Mouse (Mus musculus): Measurements from ENCODE around the gene Limk1. TPM values are rescaled to one million over a fixed set of nuclear protein-coding genes. Genes with fewer than 3 reads are reported as not detected.

Limk1 gene
- total and polyA plus RNA-seq, 2 experiments from 2014 or later = 16.7 to 76.5 TPM

GRCm38 (mm10) chr5:134727001-134727639 is 38.7 kb upstream of the Limk1 start:
- H3K27ac ChIP-seq (ENCODE audit: low read depth, low read length) = no peak overlapping the region
- no peaks in the 10 kb centered on the region for H3K36me3 ChIP-seq (ENCODE audit: insufficient read depth, low read length)
- no peaks in the 10 kb centered on the region for H3K4me1 ChIP-seq (ENCODE audit: insufficient read depth, low read length)
- H3K4me3 ChIP-seq (ENCODE audit: low read depth, low read length) = no peak overlapping the region
- no peak for DNase-seq (ENCODE audit: low spot score)
- no peaks in the 10 kb centered on the region for H3K9me3 ChIP-seq (ENCODE audit: low read length)
- no peak for ATAC-seq (ENCODE audit: low FRiP score)
- no peak for TF ChIP-seq CTCF (IDR thresholded peaks at IDR 0.05)
- H3K9ac ChIP-seq (replicated peaks; ENCODE audit: low read length, poor library complexity, severe bottlenecking) = no peak overlapping the region
- WGBS = 90% methylated on average over 8 of the region's 8 CpGs
- H3K4me2 ChIP-seq (ENCODE audit: low read depth, low read length, poor library complexity, severe bottlenecking) = no peak overlapping the region
- no peaks in the 10 kb centered on the region for H3K27me3 ChIP-seq (ENCODE audit: insufficient read depth, low read length)

- DNase-seq (ENCODE audit: low spot score) = no peak
- Histone ChIP-seq H3K4me1 (ENCODE audit: insufficient read depth, low read length) (no peaks in the 10 kb centered on the region), H3K36me3 (ENCODE audit: insufficient read depth, low read length) (no peaks in the 10 kb centered on the region), H3K4me2 (ENCODE audit: low read depth, low read length, poor library complexity, severe bottlenecking) (no peak overlapping the region), H3K27ac (ENCODE audit: low read depth, low read length) (no peak overlapping the region), H3K9me3 (ENCODE audit: low read length) (no peaks in the 10 kb centered on the region), H3K9ac (replicated peaks; ENCODE audit: low read length, poor library complexity, severe bottlenecking) (no peak overlapping the region), H3K4me3 (ENCODE audit: low read depth, low read length) (no peak overlapping the region), H3K27me3 (ENCODE audit: insufficient read depth, low read length) (no peaks in the 10 kb centered on the region)
- 67% methylated on average over 4 of the region's 4 CpGs for WGBS
- TF ChIP-seq CTCF (IDR thresholded peaks at IDR 0.05) = no peak
- ATAC-seq (ENCODE audit: low FRiP score) = no peak
Measured at GRCm38 (mm10) chr5:134725299-134725698, 36.9 kb upstream of the Limk1 start.

- Histone ChIP-seq H3K27me3 (ENCODE audit: insufficient read depth, low read length) (no peaks in the 10 kb centered on the region), H3K4me3 (ENCODE audit: low read depth, low read length) (no peak overlapping the region), H3K9ac (replicated peaks; ENCODE audit: low read length, poor library complexity, severe bottlenecking) (no peak overlapping the region), H3K36me3 (ENCODE audit: insufficient read depth, low read length) (no peaks in the 10 kb centered on the region), H3K4me1 (ENCODE audit: insufficient read depth, low read length) (no peaks in the 10 kb centered on the region), H3K9me3 (ENCODE audit: low read length) (no peaks in the 10 kb centered on the region), H3K27ac (ENCODE audit: low read depth, low read length) (no peak overlapping the region), H3K4me2 (ENCODE audit: low read depth, low read length, poor library complexity, severe bottlenecking) (no peak overlapping the region)
- TF ChIP-seq CTCF (IDR thresholded peaks at IDR 0.05) = no peak
- DNase-seq (ENCODE audit: low spot score) (no peak), ATAC-seq (ENCODE audit: low FRiP score) (no peak)
- WGBS = 75% methylated on average over 4 of the region's 4 CpGs
Measured at GRCm38 (mm10) chr5:134720058-134720457, 31.7 kb upstream of the Limk1 start.

GRCm38 (mm10) chr5:134711076-134711475 is 22.7 kb upstream of the Limk1 start:
- no peak for DNase-seq (ENCODE audit: low spot score)
- Histone ChIP-seq H3K4me1 (ENCODE audit: insufficient read depth, low read length) (no peaks in the 10 kb centered on the region), H3K27me3 (ENCODE audit: insufficient read depth, low read length) (no peaks in the 10 kb centered on the region), H3K9me3 (ENCODE audit: low read length) (no peaks in the 10 kb centered on the region), H3K27ac (ENCODE audit: low read depth, low read length) (no peak overlapping the region), H3K9ac (replicated peaks; ENCODE audit: low read length, poor library complexity, severe bottlenecking) (no peak overlapping the region), H3K4me3 (ENCODE audit: low read depth, low read length) (no peak overlapping the region), H3K36me3 (ENCODE audit: insufficient read depth, low read length) (no peaks in the 10 kb centered on the region), H3K4me2 (ENCODE audit: low read depth, low read length, poor library complexity, severe bottlenecking) (no peak overlapping the region)
- no peak for TF ChIP-seq CTCF (IDR thresholded peaks at IDR 0.05)
- ATAC-seq (ENCODE audit: low FRiP score) = no peak
- 71% methylated on average over 7 of the region's 7 CpGs for WGBS

- H3K4me1 ChIP-seq (ENCODE audit: insufficient read depth, low read length) = no peaks in the 10 kb centered on the region
- no peaks in the 10 kb centered on the region for H3K27me3 ChIP-seq (ENCODE audit: insufficient read depth, low read length)
- no peak for TF ChIP-seq CTCF (IDR thresholded peaks at IDR 0.05)
- H3K36me3 ChIP-seq (ENCODE audit: insufficient read depth, low read length) = no peaks in the 10 kb centered on the region
- H3K9me3 ChIP-seq (ENCODE audit: low read length) = no peaks in the 10 kb centered on the region
- no peak overlapping the region for H3K27ac ChIP-seq (ENCODE audit: low read depth, low read length)
- H3K9ac ChIP-seq (replicated peaks; ENCODE audit: low read length, poor library complexity, severe bottlenecking) = no peak overlapping the region
- H3K4me3 ChIP-seq (ENCODE audit: low read depth, low read length) = no peak overlapping the region
- H3K4me2 ChIP-seq (ENCODE audit: low read depth, low read length, poor library complexity, severe bottlenecking) = no peak overlapping the region
- ATAC-seq (ENCODE audit: low FRiP score) (no peak), DNase-seq (ENCODE audit: low spot score) (peak; percentile 53)
- WGBS = 62% methylated on average over 6 of the region's 6 CpGs
Measured at GRCm38 (mm10) chr5:134709275-134709674, 20.9 kb upstream of the Limk1 start.

GRCm38 (mm10) chr5:134704157-134704556 is 15.8 kb upstream of the Limk1 start:
- TF ChIP-seq CTCF (IDR thresholded peaks at IDR 0.05) = peak; percentile 83
- H3K4me3 ChIP-seq (ENCODE audit: low read depth, low read length) = no peak overlapping the region
- no peaks in the 10 kb centered on the region for H3K9me3 ChIP-seq (ENCODE audit: low read length)
- no peaks in the 10 kb centered on the region for H3K36me3 ChIP-seq (ENCODE audit: insufficient read depth, low read length)
- ATAC-seq (ENCODE audit: low FRiP score) = peak; percentile 31; the same call in 1 of the 2 replicates
- peak; percentile 65 for DNase-seq (ENCODE audit: low spot score)
- H3K4me2 ChIP-seq (ENCODE audit: low read depth, low read length, poor library complexity, severe bottlenecking) = no peak overlapping the region
- no peaks in the 10 kb centered on the region; the same call in 1 of the 2 replicates for H3K27me3 ChIP-seq (ENCODE audit: insufficient read depth, low read length)
- H3K27ac ChIP-seq (ENCODE audit: low read depth, low read length) = no peak overlapping the region
- no peak overlapping the region for H3K9ac ChIP-seq (replicated peaks; ENCODE audit: low read length, poor library complexity, severe bottlenecking)
- H3K4me1 ChIP-seq (ENCODE audit: insufficient read depth, low read length) = no peaks in the 10 kb centered on the region
